Mouse (Mus musculus): ENCODE measurements around the gene Tfb2m. TPM values are rescaled to one million over a fixed set of nuclear protein-coding genes. Genes with fewer than 3 reads are reported as not detected.
A peak's percentile ranks its signal among the peaks of the same experiment; 100 is the strongest.

The Tfb2m gene
- 10 to 100 TPM; 29.1 to 33.3 TPM for polyA plus RNA-seq (2017; shearing (Covaris generic))

DNA sequence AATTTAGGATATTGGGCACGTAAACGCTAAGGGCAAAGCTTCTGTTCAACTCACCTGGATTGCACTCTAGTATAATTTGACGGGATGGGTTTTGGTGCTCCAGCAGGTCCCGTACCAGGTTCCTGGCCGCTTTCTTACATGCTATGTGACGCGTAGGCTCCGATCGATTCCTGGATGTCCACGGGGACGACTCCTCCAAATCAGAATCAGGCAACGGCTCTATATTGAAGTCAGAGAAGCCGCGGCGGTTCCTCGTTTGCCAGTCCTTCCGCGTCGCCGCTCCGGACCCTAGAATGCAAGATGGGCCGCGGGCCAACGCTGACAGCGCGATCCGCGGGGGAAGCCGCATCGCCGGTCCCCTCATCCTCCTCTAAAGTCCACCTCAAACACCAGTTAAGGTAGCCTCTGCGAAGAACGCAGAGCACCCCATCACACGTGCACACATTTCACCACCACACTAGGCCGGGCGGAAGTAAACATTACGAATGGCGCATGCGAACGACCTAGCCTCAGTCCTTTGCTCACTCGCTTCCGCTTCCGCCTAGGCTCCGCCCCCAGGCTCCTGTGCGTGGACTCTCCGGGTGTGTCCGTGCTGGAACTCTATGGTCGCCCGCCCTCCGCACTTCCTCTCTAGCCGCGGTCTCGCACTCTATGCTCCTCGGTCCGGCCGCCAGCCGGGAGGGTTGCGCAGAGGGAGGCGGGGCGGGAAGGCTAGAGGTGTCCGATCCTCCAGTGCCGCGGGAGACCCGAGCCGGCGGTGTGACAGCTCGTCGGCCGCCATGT, at the start of gene Tfb2m, which contains the start of gene Cnst:
TSS of gene Tfb2m (minus strand) at position 500 of the 783 bp plus-strand sequence.
TSS of gene Cnst (plus strand) at position 603 of the 783 bp plus-strand sequence.
- ATAC-seq = peak; percentile 90

DNA sequence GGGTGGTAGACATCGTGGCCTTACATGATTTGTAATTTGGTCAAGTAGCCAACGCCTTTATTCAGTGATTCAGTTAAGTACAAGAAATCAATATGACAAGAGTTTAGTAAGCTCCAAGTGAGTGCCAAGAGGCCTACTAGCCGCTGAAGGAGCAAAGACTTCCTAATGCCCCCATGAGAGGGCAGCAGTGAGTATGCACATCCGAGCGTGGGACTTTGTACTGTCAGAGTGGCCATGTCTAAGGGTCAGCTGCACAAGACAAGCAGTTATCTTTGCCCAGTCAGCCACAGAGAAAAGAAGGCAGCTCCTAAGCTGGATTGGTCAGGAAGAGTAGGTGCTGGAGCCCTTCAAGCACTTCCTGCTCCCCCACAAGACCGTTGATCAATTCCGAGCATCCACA, 46.9 kb upstream of the Tfb2m start:
- ATAC-seq = no peak

DNA sequence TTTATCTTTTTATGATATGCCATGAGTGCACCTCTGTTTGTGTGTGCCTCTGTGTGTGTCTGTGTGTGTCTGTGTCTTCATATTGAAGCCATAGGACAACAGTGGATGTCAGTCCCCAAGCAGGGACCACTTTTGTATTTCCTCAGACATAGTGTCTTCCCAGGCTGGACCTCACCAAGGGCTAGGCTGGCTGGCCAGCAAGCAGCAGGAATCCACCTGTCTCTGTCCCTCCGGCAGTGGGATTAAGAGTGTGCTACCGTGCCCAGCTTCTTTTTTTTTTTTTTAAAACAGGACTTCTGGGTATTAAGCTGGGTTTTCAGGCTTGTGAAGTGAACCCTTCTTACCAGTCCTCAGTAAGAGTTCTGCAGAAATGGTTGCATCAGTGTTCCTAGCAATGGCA, 46.1 kb upstream of the Tfb2m start:
- no peak for ATAC-seq

DNA sequence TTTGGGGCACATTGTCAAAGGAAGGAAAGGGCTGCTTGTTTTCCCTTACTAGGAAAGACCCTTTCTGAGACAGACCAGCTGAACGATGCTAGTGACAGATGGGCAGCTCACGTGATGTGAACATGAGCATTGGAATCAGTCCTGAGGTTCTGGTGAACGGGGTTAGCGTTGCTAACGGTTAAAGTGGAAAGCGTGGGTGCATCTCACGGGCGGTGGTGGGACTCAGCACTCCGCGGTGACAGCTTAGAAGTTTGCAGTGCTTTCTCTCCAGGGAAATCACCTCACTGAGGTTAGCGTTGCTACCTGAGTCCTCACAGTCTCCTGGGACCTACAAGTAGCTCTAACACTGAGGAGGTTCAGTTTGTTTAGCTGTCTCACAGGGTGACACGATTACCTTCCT, 45.6 kb upstream of the Tfb2m start:
- ATAC-seq = peak; percentile 57

GRCm38 (mm10) chr1:179588230-179588629, 42.2 kb upstream of the Tfb2m start:
- ATAC-seq = no peak

- no peak for ATAC-seq
These were observed 40.5 kb upstream of the Tfb2m start for GRCm38 (mm10) chr1:179586430-179587095.

GRCm38 (mm10) chr1:179585646-179586045, 39.6 kb upstream of the Tfb2m start:
- ATAC-seq = no peak

GRCm38 (mm10) chr1:179584220-179584619, 38.2 kb upstream of the Tfb2m start:
- no peak for ATAC-seq

DNA sequence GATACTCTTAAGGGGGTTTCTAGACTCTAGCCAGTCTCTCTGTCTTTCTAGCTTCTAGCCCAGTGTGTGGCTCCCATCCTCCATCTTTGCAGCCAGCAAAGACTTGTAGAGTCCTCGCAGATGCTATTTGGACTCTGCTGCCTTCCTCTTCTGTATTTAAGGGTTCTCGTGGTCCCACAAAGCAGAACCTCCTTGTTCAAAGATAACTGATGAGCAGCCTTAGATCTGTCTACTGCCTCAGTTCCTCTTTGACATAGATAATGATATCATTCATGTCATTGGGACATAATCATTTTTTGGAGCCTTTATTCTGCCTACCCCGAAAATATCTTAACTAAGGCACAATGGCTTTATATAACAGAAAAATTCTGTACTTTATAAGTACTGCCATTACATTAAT, 37.0 kb upstream of the Tfb2m start:
- no peak for ATAC-seq

DNA sequence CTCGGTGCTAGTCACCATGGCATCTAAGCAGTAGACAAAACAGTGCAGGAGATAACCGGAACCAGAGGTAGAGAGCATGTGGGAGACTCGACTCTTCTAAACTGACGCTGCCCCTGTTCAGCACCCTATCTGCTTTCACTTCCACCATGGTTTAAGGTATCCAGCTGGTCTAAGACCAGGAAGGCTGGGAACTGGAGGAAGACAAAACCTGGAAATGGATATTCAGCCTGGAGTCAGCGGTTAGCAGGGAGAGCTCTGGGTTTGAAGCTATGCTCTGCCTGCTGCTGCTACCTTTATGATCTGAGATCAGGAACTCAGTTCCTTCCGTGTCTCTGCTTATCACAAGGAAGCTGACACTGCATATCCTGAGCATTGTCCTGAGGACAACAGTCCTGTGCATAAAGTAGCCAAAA, 36.0 kb upstream of the Tfb2m start:
- no peak for ATAC-seq

- ATAC-seq = no peak
These were observed 35.4 kb upstream of the Tfb2m start for GRCm38 (mm10) chr1:179581422-179581821.

GRCm38 (mm10) chr1:179580200-179580599, 34.1 kb upstream of the Tfb2m start:
- no peak for ATAC-seq

GRCm38 (mm10) chr1:179578625-179579024, 32.6 kb upstream of the Tfb2m start:
- ATAC-seq = peak; percentile 89

DNA sequence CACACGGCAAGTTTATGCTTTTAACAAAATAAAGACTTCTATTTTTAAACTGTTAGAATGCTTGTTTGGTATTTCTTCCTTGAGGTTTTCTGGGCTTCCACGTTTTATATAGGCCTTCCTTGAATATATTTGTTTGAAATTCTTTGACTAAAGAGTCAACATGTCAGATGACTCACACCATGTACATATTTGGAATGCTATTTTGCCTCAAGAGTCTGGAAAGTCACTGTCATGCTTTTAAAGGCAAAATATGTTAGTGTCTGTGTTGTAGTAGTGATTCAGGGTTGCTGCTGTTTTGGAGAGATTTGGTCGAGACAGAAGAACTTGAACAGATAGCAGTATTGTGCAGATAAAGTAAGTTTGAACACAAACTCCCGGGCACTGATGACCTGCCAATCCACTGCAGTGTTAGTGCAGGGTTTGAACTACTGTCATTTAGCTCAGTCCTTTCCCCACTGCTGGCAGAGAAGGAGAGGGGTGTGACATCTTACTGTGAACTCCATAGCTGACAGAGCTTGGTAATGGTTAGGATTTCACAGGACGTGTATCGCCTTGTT, 27.7 kb upstream of the Tfb2m start:
- ATAC-seq = no peak

- ATAC-seq = no peak
These were observed 25.6 kb upstream of the Tfb2m start for GRCm38 (mm10) chr1:179571686-179572085.

DNA sequence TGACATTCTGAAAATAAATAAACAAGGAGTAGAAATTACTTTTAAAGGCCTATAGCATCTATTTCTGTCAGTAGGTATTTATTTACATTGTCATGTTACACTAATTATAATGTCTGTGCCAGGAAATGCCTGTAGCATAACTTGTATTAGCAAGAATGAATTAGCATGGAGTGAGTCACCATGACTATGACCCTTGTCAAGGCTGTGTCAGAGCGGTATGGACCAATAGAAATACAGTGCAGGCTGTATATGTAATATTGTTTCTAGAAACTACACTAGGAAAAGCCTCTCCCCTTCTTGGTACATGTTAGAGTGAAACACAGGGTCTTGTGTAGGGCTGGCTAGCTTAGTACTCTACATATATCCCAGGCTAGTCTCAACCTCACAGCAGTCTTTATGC, 24.4 kb upstream of the Tfb2m start:
- no peak for ATAC-seq

- no peak for ATAC-seq
These were observed 22.8 kb upstream of the Tfb2m start for GRCm38 (mm10) chr1:179568690-179569398.

- ATAC-seq = no peak
These were observed 21.5 kb upstream of the Tfb2m start for GRCm38 (mm10) chr1:179567558-179567957.

- ATAC-seq = no peak
These were observed 17.9 kb upstream of the Tfb2m start for GRCm38 (mm10) chr1:179563926-179564325.

DNA sequence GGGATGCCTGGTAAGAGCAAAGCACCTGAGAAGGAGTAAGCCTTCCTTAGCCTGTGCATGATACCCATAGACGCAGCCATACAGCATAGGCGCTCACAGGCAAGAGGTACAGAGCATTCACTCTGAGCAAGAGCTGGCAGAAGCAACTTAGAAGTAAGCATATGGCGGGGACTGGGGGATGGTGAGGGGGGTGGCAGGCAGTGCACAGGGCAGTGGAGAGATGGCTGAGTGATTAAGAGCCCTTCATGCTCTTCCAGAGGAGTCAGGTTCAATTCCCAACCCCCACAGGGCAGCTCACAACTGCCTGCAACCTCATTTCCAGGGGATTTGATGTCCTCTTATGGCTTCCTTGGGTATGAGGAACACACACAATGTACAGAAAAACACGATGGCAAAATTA, 17.1 kb upstream of the Tfb2m start:
- ATAC-seq = no peak

DNA sequence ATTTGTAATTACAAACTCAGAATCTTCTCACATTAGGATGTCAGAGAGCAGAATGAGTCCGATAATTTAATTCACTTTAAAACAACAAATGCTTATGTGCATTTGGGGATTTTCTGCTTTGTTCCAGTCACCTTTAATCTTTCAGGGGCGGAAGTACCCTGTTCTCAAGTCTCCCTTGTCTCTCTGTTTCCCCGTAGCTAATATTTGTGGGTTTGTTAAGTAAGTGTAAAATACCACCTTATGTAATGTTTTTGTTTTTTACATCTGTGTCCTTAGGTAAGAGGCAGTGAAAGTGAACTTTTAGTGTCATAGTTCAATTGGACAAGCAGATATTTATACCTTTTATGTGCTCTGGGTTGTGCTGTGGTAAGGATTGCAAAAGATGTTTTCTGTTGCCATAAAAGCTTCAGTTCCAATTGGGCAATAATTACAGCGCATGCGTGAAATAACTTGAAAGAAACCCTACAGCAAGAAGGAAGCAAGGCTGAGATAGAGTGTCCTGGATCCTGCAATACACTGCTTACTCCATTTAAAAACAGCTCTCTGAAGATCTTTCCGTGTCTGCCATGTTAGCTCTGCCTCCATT, 14.9 kb upstream of the Tfb2m start:
- ATAC-seq = peak; percentile 79

GRCm38 (mm10) chr1:179559446-179560194, 13.6 kb upstream of the Tfb2m start:
- peak; percentile 48 for ATAC-seq
